Mouse (Mus musculus) urinary bladder, postnatal 10 days (tissue): ENCODE data around the gene Mtmr10.

Experiments used
- DNase-seq: peaks from one replicate; pipeline ENCODE4 v3.0.0; 2022; ENCODE audit warnings: low spot score

Gene Mtmr10

DNA sequence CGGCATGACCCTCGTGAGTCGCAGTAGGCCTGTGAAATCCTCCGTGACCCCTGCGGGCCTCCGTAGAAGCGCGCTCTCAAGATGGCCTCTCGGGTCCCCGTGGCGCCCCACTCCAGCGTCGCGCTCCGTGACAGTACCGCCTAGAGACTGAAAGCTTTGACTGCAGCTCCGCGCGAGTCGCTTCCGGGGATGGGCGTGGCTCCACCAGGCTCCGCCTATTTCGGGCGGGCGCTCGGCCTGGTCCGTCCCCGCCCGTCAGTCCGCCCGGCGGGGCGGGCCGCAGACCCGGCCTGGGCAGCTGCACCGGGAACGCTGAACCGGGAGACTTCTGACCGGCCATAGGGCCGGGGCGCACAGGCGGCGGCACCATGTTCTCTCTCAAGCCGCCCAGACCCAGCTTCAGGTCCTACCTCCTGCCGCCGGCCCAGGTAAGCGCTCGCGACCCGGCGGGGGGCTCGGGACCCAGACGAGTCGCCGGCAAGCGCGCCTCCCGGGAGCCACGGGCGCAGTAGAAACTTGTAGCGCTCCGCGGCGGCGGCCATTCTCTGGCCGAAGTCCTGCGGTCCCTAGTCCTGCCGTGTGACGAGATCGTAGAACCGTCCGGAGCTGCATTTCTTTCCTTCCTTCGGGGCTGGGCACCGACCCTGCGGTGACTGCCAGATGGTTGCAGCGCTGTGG is at the start of gene Mtmr10:
Gene Mtmr10 (plus strand): TSS at position 240 of the 678 bp plus-strand sequence.
- peak; percentile 95 for DNase-seq

DNA sequence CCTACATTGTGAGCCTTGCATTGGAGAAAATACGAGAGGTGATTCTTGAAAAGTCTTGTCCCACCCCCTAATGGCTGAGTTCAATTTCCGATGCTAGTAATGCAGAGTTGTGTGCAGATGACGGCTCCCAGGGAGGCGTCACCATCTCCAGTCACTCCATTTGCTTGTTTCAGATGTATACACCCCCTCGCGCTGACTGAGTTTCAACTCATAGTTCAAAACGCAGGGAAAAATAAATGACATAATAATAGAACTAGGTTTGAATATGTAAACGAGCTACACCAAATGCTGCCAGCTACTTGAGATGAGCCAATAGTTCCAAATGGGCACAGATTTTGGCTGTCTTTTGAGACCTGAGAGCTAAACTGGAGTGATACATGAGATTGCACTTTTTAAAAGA is 49.7 kb upstream of the Mtmr10 start:
- DNase-seq: no peak

DNA sequence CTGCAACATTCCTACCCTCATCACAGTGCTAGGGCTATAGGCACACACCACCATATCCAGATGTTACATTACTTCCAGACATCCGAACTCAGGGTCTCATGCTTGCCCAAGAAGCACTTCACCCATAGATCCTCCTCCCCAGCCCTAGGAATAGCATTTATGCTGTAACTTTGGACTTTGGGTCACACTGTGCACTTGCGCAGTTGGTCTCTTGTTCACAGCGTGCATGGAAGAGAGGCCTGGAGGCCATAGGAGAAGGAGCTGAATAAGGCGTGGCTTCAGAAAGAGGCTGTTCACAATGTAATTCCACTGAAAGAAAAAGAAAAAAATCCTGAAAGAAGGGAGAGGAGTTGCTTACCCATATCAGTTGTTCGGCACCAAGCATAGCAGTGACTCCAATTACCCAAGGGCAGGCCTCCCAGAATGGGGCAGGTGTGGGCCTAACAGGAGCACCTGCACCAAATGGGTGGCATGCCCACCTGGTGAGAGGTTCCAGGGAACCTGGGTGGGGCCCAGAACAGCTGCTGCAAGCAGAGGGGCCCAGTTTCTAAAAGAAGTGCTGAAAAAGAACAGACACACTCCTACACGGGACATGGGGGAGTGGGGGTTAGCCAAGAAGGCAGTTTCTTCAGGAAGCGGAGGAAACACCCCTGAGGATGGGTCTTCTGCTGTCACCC is 48.9 kb upstream of the Mtmr10 start:
- no peak for DNase-seq

DNA sequence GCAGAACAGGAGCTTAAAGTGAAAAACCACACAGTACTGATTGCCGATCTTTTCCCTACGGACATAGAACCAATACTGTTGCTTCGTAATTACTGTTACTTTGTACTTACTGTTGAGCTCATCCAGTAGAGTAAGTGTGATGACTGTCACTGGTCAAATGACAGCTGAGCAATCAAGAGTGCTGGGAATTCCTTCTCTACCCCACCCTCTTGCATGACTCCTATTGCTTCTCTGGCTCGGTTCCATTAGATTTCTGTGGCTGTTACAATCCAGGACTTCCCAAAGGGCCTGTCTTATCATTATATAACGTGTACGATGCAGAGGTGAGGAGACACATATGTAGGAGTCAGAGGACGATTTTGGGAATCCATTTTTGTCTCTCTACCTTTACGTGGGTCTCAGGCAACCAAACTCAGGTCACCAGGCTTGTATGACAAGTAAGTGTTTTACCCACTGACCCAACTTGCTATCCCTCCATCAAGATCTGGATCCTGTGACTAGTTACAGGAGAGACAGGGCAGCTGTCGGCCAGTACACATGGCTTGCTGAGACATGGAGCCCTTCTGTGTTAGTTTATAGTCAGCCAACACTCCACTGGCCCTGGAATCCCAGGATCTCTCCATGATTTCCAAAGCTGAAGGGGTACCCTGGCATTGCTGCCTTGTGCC is 48.2 kb upstream of the Mtmr10 start:
- no peak for DNase-seq

DNA sequence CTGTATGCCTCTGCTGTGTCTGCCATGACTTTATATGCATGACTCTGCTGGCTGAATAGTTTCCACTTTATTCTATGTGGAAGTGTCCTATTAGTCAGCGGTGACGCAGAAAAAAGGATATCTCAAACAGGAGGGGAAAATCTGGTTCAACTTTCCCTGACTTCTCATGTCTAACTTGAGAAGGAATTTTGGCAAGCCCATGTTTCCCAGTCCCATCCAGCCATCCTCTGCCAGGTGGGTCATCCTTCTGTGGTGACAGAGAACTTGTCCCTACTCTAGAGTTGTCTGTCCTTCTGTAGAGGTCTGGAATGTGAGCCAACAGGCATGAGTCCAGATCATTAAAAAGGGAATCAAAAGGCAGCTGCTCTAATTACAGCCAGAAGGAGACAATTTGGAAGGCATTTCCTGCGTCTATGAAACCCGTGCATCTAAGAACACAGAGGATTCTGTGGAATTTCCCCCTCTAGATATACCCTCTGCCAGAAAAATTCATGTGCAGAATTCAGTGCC is 47.6 kb upstream of the Mtmr10 start:
- DNase-seq: no peak

- no peak for DNase-seq
Observed at GRCm38 (mm10) chr7:64242424-64242823, 45.0 kb upstream of the Mtmr10 start.

DNA sequence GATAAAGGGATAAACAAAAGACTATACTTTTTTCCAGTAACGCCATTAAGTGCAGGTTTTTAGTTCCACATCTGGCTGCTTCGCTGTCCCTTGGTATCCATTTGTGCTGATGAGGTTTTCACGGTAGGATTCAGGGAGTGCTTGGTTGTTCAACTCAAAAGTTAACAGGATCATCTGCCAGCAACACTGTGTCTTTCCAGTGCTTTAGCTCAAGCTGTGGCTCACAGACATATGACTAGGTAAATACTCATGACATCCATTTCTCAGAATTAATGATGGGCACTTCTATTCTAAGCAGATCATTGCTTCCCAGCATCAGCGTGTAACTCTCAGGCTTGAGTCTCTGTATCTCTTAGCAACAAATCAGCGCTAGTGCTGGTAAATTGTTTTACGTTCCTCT is 43.1 kb upstream of the Mtmr10 start:
- DNase-seq: no peak

DNA sequence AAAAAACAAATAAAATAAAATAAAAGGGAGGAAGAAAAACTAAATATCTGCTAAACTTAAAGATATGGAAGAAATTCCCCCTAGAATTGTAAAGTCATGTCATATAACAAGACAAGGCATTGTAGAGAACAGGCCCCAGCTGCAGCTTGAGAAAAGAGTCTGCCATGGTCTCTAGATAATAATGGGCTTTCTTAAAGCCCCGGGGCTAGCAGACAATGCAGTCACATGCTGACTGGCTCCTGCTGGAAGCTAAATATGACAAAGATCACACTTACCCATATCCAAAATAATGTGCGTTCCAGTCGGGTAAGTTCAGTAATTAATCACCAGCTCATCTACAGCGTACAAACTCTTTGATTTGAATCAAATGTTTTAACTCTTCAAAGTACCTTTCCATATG is 40.7 kb upstream of the Mtmr10 start:
- DNase-seq: no peak

GRCm38 (mm10) chr7:64248352-64248751 is 39.1 kb upstream of the Mtmr10 start:
- no peak for DNase-seq

- DNase-seq: no peak
Observed at GRCm38 (mm10) chr7:64249715-64250114, 37.7 kb upstream of the Mtmr10 start.

DNA sequence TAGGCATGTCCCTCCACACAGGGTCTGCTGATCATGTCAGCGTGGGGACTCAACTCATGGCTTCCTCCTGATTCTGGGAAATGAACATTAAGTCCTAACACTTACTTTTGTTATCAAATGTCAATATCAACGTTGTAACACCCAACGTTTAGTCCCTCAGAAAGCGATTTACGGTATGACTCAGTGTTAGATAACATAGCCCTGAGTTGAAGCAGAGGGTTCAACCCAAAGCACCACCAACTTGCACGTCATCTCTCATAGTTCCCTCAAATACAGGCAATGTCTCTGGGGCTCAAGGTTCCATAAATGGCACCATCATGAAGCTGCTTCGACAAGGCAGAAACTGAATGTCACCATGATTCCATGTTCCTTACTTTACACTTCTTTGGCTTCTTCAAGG is 37.0 kb upstream of the Mtmr10 start:
- DNase-seq: no peak

- no peak for DNase-seq
Observed at GRCm38 (mm10) chr7:64253736-64254135, 33.7 kb upstream of the Mtmr10 start.

- DNase-seq: no peak
Observed at GRCm38 (mm10) chr7:64265502-64266279, 21.8 kb upstream of the Mtmr10 start.

- no peak for DNase-seq
Observed at GRCm38 (mm10) chr7:64266587-64266986, 20.9 kb upstream of the Mtmr10 start.

DNA sequence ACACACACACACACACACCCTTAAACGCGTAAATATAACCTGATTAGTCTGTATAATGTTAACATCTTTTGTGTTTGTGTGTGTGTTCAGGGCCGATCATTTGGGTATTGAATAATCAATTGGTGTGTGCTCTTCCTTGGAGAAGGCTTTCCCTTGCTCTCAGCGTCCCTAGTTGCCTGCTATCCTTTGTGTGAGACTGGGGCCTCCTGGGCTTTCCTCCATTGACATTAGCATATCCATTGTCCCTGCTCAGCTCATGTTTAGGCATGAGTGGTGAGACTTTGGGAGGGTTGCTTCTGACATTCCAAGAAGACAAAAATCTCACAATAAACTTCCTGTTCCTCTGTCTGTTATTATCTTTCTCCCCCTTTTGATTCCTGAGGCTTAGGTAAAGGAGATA is 15.5 kb upstream of the Mtmr10 start:
- DNase-seq: no peak

- DNase-seq: no peak
Observed at GRCm38 (mm10) chr7:64275518-64275917, 11.9 kb upstream of the Mtmr10 start.

- no peak for DNase-seq
Observed at GRCm38 (mm10) chr7:64276921-64277320, 10.5 kb upstream of the Mtmr10 start.

- no peak for DNase-seq
Observed at GRCm38 (mm10) chr7:64278526-64278925, 8.9 kb upstream of the Mtmr10 start.

DNA sequence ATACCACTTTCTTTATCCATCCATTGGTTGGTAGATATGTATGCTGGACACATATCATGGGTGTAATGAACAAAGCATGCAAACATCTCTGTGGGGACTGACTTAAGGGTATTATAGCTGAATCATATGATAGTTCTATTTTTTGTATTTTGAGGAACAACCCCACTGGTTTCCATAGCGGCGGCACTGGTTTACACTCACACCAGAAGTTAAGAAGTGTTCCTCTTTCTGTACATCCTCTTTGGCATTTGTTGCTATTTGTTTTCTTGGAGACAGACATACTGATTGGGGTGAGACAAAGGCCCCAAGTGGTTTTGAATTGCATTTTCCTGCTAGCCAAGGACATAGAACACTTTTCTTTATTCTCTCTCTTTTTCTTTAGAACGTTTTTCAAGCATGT is 7.9 kb upstream of the Mtmr10 start:
- DNase-seq: no peak

- no peak for DNase-seq
Observed at GRCm38 (mm10) chr7:64286566-64286965, 887 bp upstream of the Mtmr10 start.

DNA sequence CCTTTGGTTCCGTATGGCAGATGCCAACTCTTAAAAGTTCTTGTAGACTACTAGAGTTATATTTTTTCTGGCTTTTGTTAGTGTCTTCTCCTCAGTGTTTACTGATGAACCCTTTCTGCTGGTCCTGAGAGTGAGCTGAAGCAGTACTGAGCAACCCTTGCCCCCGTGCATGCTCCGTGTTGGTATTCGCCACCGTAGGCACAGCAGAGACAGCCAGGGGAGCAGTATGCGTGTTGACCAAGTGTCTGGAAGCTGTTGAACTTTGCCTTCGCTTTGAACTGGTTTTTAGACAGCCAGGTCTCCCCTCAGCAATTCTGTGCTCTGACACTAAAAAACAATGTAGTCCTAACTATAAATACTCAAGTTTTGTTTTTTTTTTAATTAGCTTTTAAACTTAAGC is 2.0 kb downstream of the Mtmr10 start:
- no peak for DNase-seq

GRCm38 (mm10) chr7:64290431-64290830 is 3.0 kb downstream of the Mtmr10 start:
- no peak for DNase-seq
